Mouse (Mus musculus) hindbrain, embryonic 10.5 days (tissue): ENCODE results near the gene Kbtbd8. TPM values are rescaled to one million over a fixed set of nuclear protein-coding genes. Genes with fewer than 3 reads are reported as not detected.

Experiments used
- DNase-seq: peaks from one replicate; pipeline ENCODE4 v3.0.0-alpha.2; 2017; ENCODE audit warnings: low spot score
- H3K27ac ChIP-seq: fragments of 300-500 bp; sonication (generic); 2 replicates; pipeline ENCODE4 v1.5.1; 2016; ENCODE audit warnings: mild to moderate bottlenecking, moderate library complexity
- H3K27me3 ChIP-seq: fragments of 300-500 bp; sonication (generic); 2 replicates; pipeline ENCODE4 v1.6.1; 2016; ENCODE audit warnings: mild to moderate bottlenecking; ENCODE audit not compliant: poor library complexity, insufficient read depth, severe bottlenecking
- H3K36me3 ChIP-seq: fragments of 300-500 bp; sonication (generic); 2 replicates; pipeline ENCODE4 v1.6.1; 2016; ENCODE audit warnings: mild to moderate bottlenecking, moderate library complexity
- H3K4me1 ChIP-seq: fragments of 300-500 bp; sonication (generic); replicated peaks from 2 replicates; pipeline ENCODE4 v1.6.1; 2016; ENCODE audit warnings: mild to moderate bottlenecking
- H3K4me3 ChIP-seq: fragments of 300-500 bp; sonication (generic); 2 replicates; pipeline ENCODE4 v1.5.1; 2016; ENCODE audit warnings: mild to moderate bottlenecking, moderate library complexity
- H3K9me3 ChIP-seq: fragments of 300-500 bp; sonication (generic); 2 replicates; pipeline ENCODE4 v1.6.1; 2016; ENCODE audit warnings: mild to moderate bottlenecking, moderate library complexity
- WGBS: fragments of 180-500 bp; shearing (Covaris S2); methylation state at CpG from one replicate; pipeline ENCODE4 v1.1.7; 2016; 5-methylcytosine and 5-hydroxymethylcytosine counted together
- polyA plus RNA-seq: library from polyadenylated mRNA; unstranded; fragments of >200 nt; fragmentation: Nextera tagmentation; extraction: Ambion mirVana; gene quantifications from 2 replicates; pipeline ENCODE4 v1.2.1, GENCODE M21; 2016

The Kbtbd8 gene
- polyA plus RNA-seq, 1 experiment from 2014 or later, result 4.5 TPM

DNA sequence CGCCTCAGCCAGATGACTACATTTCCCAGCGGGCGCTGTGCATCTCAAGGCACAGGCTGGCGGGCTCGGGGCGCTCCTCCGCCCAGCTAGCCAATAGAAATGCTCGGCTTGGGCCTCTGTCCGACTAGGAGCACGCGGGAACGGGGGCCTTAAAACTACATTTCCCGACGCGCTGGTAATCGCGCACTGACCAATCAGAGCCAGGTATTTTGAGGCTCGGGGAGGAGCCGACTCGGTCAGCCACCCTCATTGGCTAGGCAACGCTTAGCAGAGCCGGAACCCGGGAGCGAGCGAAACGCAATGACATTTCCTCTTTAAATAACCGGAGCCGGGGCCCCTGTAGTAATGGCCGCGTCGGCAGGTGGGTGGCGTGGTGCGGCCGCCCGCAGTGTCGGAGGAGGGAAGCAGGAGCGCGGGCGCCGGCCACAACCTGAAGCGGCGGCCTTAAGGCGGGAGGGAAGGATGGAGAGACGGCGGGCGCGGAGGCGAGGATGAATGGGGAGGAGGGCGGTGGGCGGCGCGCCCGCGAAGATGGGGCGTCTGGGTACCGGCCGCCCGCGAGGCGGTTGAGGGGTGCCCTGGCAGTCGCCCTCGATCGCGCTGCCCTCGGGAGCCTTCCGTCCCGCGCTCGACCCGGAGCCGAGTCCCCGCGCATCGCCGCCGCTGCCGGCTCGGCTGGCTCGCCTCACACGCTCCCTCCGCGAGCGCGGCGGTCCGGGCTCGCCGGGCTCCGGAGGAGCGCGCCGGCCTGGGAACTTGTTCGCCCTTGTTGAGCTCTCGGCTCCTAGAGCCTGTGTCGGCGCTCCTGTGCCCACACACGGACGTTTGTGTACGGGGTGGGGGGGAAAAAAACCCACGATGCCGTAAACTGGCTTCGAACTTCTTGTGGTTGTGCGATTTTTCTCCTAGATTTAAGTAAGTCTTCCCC lies 838 bp downstream of the Kbtbd8 start:
- DNase-seq, result peak; percentile 98
- under 1% methylated on average over 93 of the region's 103 CpGs for WGBS
- Histone ChIP-seq H3K4me1 (peaks cover 21% of the 10 kb centered on the region), H3K4me3 (peak overlapping the region; percentile 86), H3K9me3 (no peaks in the 10 kb centered on the region), H3K36me3 (peaks cover 21% of the 10 kb centered on the region), H3K27ac (peak overlapping the region; percentile 94), H3K27me3 (no peaks in the 10 kb centered on the region)

DNA sequence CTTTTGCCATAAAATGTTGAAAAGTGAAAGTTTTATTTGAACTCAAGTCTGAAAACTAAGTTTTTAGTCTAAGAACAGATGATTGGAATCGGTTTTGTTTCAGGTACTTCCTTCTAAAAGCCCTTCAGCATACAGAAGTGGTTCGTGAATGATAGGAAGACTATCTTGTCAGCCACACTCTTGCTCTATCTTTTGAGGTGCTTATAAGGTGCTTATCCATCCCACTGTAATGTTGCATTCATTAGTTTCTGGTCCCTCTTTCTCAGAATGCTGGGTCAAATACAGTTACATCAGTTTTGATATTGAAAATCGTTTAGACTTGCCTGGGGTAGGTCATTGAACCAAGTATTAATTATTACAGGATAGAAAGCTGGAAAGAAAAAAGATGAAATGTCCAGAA lies 2.3 kb downstream of the Kbtbd8 start:
- Histone ChIP-seq H3K27ac (no peak overlapping the region), H3K4me1 (peaks cover 21% of the 10 kb centered on the region), H3K4me3 (no peak overlapping the region), H3K36me3 (peaks cover 36% of the 10 kb centered on the region), H3K9me3 (no peaks in the 10 kb centered on the region), H3K27me3 (no peaks in the 10 kb centered on the region)
- WGBS, result 90% methylated on average over 3 of the region's 3 CpGs
- no peak for DNase-seq

DNA sequence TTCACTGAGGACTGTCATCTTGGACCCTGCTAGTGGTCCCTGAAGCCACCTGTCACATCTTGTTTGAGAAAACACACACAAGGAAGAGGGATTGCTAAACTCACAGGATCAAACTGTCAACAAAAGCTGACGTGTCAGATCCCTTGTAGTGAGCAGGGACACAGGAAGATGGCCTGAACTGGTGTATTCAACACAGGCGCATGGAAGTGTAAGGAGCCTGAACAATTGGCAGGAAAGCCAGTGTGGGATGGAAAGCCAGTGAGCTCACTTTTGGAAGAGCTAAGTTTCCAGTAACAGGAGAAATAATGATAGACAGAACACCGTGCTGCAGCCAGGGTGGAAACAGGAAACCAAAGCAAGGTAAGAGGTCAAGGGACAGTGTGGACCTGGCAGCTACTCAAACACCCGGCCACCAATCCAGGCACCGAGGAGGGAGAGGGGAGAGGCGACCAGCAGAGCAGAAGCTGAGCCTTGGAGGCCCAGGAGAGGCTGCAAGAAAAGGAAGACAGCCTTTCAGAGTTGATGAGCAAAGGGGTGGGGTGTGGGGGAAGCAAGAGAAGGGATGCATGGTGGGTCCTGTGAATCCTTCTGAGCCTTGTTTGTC lies 33.0 kb downstream of the Kbtbd8 start:
- no peaks in the 10 kb centered on the region for H3K27me3 ChIP-seq
- no peak overlapping the region for H3K4me3 ChIP-seq
- no peaks in the 10 kb centered on the region for H3K36me3 ChIP-seq
- 59% methylated on average over 6 of the region's 6 CpGs for WGBS
- H3K9me3 ChIP-seq, result no peaks in the 10 kb centered on the region
- H3K27ac ChIP-seq, result no peak overlapping the region
- peaks cover 7% of the 10 kb centered on the region; the same call in 1 of the 2 replicates for H3K4me1 ChIP-seq
- no peak for DNase-seq

DNA sequence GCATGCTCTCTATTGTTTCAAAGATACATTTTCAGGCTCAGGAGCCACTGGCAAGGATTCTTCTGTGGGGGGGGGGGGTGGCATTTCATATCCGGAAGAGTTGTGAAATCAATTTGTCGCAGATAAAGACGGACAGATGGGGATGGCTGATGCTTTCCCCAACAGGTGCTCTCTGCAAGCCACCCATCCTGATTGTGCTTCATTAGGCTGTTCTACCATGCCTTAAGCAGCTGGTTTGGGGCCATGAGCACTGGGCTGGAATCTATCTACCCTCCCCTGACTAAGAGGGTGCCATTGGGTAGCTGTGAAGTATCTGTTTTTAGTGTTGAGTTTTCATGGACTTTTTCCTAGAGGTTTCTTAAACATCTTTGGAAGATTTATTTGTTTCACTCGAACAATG lies 33.8 kb downstream of the Kbtbd8 start:
- H3K27me3 ChIP-seq, result no peaks in the 10 kb centered on the region
- no peak overlapping the region for H3K4me3 ChIP-seq
- H3K9me3 ChIP-seq, result no peaks in the 10 kb centered on the region
- H3K4me1 ChIP-seq, result peaks cover 7% of the 10 kb centered on the region; the same call in 1 of the 2 replicates
- 81% methylated on average over 4 of the region's 4 CpGs for WGBS
- no peaks in the 10 kb centered on the region for H3K36me3 ChIP-seq
- DNase-seq, result no peak
- H3K27ac ChIP-seq, result no peak overlapping the region

DNA sequence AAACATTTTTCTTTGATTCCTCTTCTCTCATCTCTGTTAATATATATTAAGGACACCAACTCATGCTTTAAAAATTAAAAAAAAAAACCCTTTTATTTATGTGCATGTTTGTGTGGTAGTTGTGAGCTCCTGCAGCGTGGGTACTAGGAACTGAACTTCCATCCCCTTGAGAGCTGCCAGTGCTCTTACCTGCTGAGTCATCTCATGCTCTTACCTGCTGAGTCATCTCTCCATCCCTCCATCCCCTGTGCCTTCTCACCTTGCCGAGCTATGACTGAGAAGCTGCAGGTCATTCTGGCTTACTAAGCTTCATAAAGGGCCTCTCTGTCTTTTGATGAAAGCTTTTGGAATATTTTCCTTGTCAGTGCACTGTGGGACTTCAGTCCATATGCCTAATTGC lies 34.5 kb downstream of the Kbtbd8 start:
- H3K27ac ChIP-seq, result no peak overlapping the region
- H3K4me1 ChIP-seq, result peaks cover 7% of the 10 kb centered on the region; the same call in 1 of the 2 replicates
- DNase-seq, result no peak
- H3K27me3 ChIP-seq, result no peaks in the 10 kb centered on the region
- H3K9me3 ChIP-seq, result no peaks in the 10 kb centered on the region
- H3K4me3 ChIP-seq, result no peak overlapping the region
- no peaks in the 10 kb centered on the region for H3K36me3 ChIP-seq
- 80% methylated on average over 2 of the region's 2 CpGs for WGBS

DNA sequence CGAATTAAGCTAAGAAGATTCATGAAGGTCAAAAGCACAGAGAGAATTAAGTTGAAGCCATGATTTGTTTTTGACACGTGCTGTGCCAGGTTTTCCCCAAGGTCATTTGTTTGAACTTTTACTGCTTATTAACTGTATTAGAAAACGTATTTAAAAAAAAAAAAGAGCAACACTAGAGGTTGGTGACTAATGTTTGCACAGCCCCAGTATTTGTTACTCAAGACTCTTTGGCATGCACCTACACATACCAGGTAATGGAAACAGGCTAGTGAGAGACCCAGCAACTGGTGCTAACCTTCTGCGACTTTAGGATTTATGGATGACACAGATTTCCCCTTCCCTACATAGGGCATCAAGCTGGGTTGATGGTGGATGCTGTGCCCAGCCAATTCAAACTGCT lies 46.9 kb downstream of the Kbtbd8 start:
- peaks cover 16% of the 10 kb centered on the region for H3K4me1 ChIP-seq
- WGBS, result 78% methylated on average over 4 of the region's 4 CpGs
- H3K27me3 ChIP-seq, result no peaks in the 10 kb centered on the region
- no peak for DNase-seq
- no peaks in the 10 kb centered on the region for H3K9me3 ChIP-seq
- H3K36me3 ChIP-seq, result no peaks in the 10 kb centered on the region
- H3K27ac ChIP-seq, result no peak overlapping the region
- H3K4me3 ChIP-seq, result no peak overlapping the region

DNA sequence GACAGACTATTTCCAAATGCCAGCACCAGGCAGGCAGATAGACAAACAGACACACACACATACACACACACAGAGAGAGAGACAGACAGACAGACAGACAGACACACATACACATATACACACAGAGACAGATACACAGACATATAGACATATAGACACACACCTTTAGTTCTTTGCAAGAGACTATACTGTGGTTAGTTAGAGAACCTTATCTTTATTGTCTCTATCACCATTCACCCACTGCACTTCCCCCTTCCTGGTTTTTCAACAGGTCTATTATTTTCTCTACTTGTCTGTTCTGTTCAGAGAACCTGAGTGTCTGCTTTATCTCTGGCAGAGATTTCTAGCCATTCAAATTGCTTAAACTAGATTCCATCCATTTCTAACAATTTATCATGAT lies 48.6 kb downstream of the Kbtbd8 start:
- H3K4me3 ChIP-seq, result no peak overlapping the region
- H3K27ac ChIP-seq, result no peak overlapping the region
- no peak for DNase-seq
- H3K9me3 ChIP-seq, result no peaks in the 10 kb centered on the region
- no peaks in the 10 kb centered on the region for H3K36me3 ChIP-seq
- peaks cover 16% of the 10 kb centered on the region for H3K4me1 ChIP-seq
- H3K27me3 ChIP-seq, result no peaks in the 10 kb centered on the region

DNA sequence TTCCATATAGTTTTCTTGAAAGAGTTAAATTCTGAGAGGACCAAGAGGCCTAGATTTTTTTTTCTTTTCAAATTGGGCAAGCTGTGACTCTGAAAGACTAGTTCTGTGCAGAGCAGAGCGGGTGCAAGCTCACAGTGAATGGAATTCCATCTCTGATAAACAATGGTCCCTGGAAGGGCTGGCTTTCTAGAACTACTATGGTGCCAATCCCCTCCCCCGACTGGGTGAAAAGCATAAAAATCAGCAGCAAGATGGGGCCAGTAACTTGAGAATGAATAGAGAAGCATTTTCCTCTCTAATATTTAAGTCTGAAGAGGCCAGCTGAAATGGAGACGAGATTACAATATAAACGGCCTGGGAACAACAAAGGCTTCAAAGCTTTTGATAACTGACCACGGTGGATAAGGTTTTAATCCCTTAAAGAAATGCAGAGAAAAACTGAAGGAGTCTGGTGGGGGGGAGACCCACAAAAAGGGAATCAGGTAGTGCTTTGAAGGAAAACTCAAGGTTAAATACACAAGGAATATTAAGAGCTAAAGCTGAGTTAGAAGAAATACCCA lies 50.7 kb downstream of the Kbtbd8 start:
- Histone ChIP-seq H3K27me3 (no peaks in the 10 kb centered on the region), H3K4me1 (peaks cover 16% of the 10 kb centered on the region), H3K36me3 (no peaks in the 10 kb centered on the region), H3K27ac (peak overlapping the region; percentile 79), H3K9me3 (no peaks in the 10 kb centered on the region), H3K4me3 (no peak overlapping the region)
- 16% methylated on average over 5 of the region's 5 CpGs for whole genome bisulfite sequencing
- DNase-seq, result no peak

DNA sequence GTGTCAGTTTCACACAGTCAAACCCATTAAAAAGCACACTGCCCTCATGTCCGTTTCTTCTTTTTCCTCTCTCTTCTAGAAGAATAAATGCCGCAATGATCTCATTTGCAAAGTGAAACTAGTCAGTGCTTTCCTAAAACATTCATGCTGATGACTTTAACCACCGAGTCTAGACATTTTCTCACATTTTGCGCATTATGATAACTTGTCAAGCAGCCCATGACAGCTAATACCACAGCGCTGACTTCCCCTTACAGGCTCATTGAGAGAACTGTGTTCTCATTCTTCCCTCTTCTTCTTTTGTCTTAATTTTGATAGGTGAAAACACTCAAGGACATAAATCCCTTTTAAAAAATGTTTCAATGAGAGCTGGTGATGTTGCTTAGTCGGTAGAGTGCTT lies 52.4 kb downstream of the Kbtbd8 start:
- H3K27me3 ChIP-seq, result 0 out of 2 replicates have a peak, but pooled peaks cover 5% of the 10 kb centered on the region
- H3K4me1 ChIP-seq, result peaks cover 20% of the 10 kb centered on the region
- no peaks in the 10 kb centered on the region for H3K36me3 ChIP-seq
- no peak for DNase-seq
- H3K4me3 ChIP-seq, result no peak overlapping the region
- no peaks in the 10 kb centered on the region for H3K9me3 ChIP-seq
- no peak overlapping the region for H3K27ac ChIP-seq
- WGBS, result 91% methylated on average over 6 of the region's 6 CpGs

DNA sequence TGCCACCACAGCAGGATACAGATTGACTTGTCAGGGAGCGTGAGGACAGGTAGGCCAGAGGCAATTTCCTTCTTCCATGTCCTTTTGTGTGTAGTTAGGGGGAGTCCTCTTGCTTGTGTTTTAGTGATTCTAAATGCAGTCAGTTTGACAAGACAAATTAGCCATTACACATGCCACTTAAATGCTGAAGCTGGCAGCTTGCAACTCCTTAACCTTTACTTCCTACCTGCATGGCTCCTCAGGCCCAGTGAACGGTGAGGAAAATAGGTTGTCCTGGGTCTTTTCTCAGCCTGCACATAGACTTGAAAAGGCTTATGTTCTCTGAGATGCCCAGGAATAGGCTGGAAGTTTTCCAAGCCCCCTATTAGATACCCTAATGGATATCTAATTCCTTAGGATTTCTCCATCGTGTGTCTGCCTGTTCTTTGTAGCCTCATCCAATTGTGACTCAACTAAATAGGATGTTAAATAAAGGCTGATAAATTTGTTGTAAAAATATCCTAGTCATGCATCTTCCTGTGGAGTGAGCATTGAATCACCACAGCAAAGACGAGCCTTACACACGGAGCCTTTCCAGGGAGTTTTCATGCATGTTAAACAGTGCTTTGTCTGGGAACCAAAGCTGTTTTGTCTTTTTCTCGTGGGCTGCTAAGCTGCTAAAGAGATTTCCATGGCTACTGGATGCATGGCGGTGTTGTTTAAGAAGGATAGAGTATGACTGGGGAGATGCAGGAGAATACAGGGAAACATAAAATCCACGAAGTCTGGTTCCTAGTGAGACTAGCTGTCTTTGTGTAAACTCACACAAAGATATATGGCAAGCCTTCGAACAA lies 57.5 kb downstream of the Kbtbd8 start:
- Histone ChIP-seq H3K4me1 (peaks cover 11% of the 10 kb centered on the region), H3K4me3 (no peak overlapping the region), H3K36me3 (no peaks in the 10 kb centered on the region), H3K27ac (peak overlapping the region; percentile 14; the same call in 1 of the 2 replicates), H3K9me3 (no peaks in the 10 kb centered on the region), H3K27me3 (peaks cover 10% of the 10 kb centered on the region; the same call in 1 of the 2 replicates)
- 33% methylated on average over 9 of the region's 9 CpGs for WGBS
- peak; percentile 22 for DNase-seq
